Mouse (Mus musculus): ENCODE results near the gene Nme9.

The Nme9 gene

DNA sequence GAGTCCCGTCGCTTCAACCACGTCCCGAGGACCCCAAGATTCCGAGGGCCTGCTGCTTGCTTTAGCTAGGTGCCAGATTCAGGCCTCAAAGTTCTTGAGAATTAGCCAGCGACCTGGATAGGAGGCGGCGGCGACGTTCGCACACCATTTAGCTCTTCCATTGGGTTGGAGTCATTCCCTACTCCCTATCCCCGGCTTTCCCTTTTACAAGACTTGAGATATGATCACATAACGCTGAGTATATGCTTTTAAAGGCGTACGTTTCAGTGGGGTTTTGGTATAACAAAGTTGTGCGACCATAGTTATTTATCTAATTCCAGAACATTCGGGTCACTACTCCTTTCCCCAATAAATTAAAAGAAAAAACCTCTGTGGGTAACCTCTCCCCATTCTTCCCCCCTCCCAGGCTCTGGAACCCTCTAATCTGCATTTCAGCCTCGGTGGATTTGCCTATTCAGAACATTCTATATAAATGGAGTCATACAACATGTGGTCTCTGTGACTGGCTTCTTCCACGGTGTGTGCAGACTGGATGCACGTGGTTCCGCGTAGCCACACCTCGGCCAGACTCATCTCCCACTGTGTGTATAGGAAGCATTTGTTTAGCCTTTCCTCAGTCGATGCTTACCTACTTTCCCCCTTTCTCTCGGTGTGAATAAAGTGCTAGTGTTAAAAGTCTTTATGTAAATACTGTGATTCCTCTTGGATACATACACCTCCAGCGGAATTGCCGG, 14.1 kb upstream of the Nme9 start, which contains the start of gene Mras:
Gene Mras (minus strand): TSS at position 351 of the 734 bp plus-strand sequence.
- peak; percentile 84 for DNase-seq

DNA sequence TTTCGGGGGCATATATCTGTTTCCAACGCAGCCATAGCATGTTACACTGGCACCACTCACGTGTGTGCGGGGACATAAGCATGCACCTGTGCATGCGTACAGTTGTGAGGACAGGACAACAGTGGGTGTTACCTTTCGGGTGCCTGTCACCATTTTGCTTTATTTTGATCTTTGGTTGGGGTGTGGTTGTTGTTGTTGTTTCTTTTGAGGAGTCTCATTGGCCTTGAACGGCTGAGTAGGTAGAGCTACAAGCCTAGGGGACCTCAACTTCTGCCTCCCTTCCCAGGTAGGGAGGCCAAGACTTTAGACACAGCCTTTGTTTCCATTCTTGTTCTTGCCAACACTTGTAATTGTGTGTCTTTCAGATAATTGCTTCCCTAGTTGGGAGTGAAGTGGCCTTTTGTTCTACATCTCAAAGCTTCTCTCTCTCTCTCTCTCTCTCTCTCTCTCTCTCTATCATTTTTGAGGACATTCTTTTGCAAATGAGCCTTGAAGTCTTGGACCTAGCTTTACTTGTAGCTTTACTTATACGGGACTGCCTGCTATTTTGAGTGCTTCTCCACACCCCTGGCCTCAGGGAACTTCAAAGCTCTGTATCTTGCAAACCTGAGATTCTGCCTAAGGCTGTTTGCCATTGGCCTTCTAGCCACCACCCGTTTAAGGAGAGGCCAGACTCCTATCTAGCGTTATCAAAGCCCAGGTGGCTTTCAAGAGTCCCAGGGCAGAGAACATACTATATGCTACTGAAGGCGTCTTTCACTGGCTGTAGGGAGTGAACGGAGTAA, 13.3 kb upstream of the Nme9 start:
- no peak for DNase-seq

DNA sequence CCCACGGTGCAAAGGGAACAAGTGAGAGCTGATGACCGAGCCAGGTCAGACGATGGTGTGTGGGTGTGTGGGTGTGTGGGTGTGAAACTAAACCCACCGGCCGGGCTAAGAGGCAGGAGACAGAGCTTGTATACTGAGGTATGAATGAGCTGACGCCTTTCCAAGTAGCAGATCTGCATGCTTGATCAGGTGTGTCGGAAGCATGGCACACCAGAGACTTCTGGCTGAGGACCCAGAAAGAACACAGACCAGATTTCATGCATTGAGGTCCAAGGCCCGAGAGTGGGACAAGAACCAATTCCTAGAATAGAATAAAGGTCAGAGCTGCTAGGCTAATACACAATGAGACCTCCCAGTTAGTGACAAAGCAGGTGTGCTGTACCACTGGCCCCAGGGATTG, 12.2 kb upstream of the Nme9 start:
- DNase-seq, result no peak

DNA sequence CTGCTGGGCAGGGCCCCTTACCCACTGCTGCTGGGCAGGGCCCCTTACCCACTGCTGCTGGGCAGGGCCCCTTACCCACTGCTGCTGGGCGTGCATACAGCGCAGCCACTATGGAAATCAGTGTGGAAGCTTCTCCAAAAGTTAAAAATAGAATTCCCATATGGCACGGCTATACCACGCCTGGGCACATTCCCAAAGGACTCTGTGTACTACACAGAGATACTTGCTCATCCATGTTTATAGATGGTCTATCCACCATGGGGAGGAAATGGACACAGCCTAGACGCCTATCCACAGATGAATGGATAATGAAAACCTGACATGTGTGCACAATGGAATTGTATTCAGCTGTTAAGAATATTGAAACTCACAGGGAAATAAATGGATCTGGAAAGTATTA, 10.3 kb upstream of the Nme9 start:
- DNase-seq, result no peak

GRCm38 (mm10) chr9:99441647-99442433, 9.4 kb upstream of the Nme9 start:
- DNase-seq, result no peak

GRCm38 (mm10) chr9:99444590-99445178, 6.6 kb upstream of the Nme9 start:
- no peak for DNase-seq

GRCm38 (mm10) chr9:99446259-99446658, 5.0 kb upstream of the Nme9 start:
- no peak for DNase-seq

- no peak for DNase-seq
Measured at GRCm38 (mm10) chr9:99447323-99447722, 4.0 kb upstream of the Nme9 start.

GRCm38 (mm10) chr9:99449886-99450647, 1.2 kb upstream of the Nme9 start:
- no peak for DNase-seq

DNA sequence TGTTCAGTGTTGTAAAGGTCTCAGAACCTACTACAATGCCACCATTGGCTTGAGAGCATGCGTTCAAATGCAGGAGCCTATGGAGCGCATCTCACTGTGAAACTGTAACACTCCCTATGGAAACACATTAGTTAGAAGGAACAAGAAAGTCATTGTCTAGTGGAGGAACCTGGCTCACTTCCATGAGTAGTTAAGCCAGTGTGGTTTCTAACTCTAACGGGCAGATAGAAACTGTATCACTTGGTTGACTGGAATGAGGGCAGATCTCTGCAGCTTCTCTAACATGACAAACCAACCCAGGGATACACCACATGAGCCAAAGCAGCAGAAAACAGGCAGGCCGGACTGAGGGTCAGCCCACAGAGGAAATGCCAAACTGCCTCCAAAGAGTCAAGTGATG, 2.9 kb downstream of the Nme9 start:
- DNase-seq, result no peak

- DNase-seq, result no peak
Measured at GRCm38 (mm10) chr9:99458529-99459208, 7.4 kb downstream of the Nme9 start.

GRCm38 (mm10) chr9:99459730-99460129, 8.5 kb downstream of the Nme9 start:
- no peak for DNase-seq

- DNase-seq, result no peak
Measured at GRCm38 (mm10) chr9:99464876-99465275, 13.6 kb downstream of the Nme9 start.

DNA sequence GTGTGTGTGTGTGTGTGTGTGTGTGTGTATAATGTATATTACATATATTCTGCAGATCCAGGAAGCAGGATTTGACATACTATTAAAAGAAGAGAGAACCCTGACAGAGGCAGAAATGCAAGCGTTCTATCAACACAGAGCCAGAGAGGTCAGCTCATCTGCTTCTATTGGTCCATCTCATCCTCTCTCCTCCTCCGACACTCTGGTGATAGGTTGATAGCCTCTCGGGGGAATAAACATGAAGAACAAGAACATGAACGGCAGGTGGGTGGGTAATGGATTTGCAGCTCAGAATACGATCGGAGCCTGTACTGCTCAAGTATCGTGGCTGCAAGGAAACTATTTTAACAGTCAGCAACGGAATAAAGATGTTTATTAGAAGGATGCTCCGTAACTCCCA, 17.3 kb downstream of the Nme9 start:
- DNase-seq, result no peak

GRCm38 (mm10) chr9:99469681-99470273, 18.5 kb downstream of the Nme9 start:
- no peak for DNase-seq

DNA sequence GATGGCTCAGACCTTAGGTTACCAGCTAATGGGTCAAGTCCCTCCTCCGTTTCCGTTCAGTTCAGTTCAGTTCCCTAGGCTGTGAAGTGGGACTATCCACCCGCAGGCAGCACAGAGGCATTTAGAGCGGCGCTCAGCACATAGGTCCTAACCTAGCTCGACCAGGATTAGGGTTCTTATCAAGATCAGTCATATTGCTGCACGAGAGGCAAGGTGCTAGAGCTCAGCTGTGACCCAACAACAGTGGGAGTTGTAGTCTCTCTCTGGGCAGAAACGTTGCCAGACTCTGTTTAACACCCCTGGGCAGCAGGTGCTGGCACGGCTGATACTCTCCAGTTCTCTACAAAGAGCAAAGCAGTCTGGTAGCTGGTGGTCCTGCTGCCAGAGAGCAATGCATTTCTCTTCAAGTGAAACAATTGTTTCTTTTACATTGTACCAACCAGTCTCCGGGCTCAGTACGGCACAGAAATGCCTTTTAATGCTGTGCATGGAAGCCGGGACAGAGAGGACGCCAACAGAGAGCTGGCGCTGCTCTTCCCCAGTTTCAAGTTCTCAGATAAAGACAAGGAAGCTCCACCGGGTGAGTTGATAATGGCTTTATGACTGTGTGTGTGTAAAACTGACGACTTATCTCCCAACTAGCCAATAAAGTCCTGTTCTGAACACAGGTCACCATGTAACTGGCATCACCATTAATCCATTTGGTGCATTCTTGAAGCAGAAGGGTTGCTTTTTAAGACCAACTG, 19.2 kb downstream of the Nme9 start:
- peak; percentile 79 for DNase-seq

GRCm38 (mm10) chr9:99471334-99471733, 20.1 kb downstream of the Nme9 start:
- no peak for DNase-seq

GRCm38 (mm10) chr9:99479181-99479711, 28.0 kb downstream of the Nme9 start:
- peak; percentile 90 for DNase-seq

- DNase-seq, result no peak
Measured at GRCm38 (mm10) chr9:99480764-99481163, 29.5 kb downstream of the Nme9 start.

- no peak for DNase-seq
Measured at GRCm38 (mm10) chr9:99483191-99483590, 31.9 kb downstream of the Nme9 start.
